Comparison of ENCODE assay signal across 1 mouse cellular context in genomic region chr1:74587233-74587772, GRCm38 (mm10).
TF ChIP-seq lines count a peak whose summit lies in the region.

No protein-coding gene starts in this region.

TF ChIP-seq in CH12.LX, 34 proteins besides CTCF, POLR2A, EP300 and RAD21:
- TF ChIP-seq BHLHE40 (IDR thresholded peaks at IDR 0.05; ENCODE audit: low read depth, low read length) (no peak), MAFK (IDR thresholded peaks at IDR 0.05; ENCODE audit: insufficient replicate concordance, low read length) (no peak), TBP (conservative IDR thresholded peaks at IDR 0.05; ENCODE audit: low read depth, low read length) (no peak), SIN3A (IDR thresholded peaks at IDR 0.05; ENCODE audit: low read length) (no peak), ETS1 (conservative IDR thresholded peaks at IDR 0.05; ENCODE audit: low read depth, low read length) (no peak), USF1 (IDR thresholded peaks at IDR 0.05; ENCODE audit: low read depth, low read length) (no peak), SMC3 (IDR thresholded peaks at IDR 0.05; ENCODE audit: low read depth, low read length) (no peak)
